Mouse (Mus musculus) E14TG2a.4 (cell line): ENCODE data around the gene Cdsn.
A peak's percentile ranks its signal among the peaks of the same experiment; 100 is the strongest.

Source experiments
- H3K27me3 ChIP-seq: 2 replicates; pipeline ENCODE4 v1.6.1; 2014; ENCODE audit warnings: low read length, control low read depth; ENCODE audit not compliant: insufficient read depth
- H3K36me3 ChIP-seq: 2 replicates; pipeline ENCODE4 v1.6.1; 2014; ENCODE audit warnings: low read length, control low read depth; ENCODE audit not compliant: insufficient read depth
- H3K4me1 ChIP-seq: replicated peaks from 2 replicates; pipeline ENCODE4 v1.6.1; 2014; ENCODE audit warnings: low read depth, low read length, control low read depth
- H3K4me3 ChIP-seq: replicated peaks from 2 replicates; pipeline ENCODE4 v1.5.1; 2014; ENCODE audit warnings: mild to moderate bottlenecking, low read length
- H3K9me3 ChIP-seq: 2 replicates; pipeline ENCODE4 v1.6.1; 2014; ENCODE audit warnings: low read length, control low read depth
- CTCF ChIP-seq: conservative IDR thresholded peaks from 2 replicates; pipeline ENCODE4 v1.5.1; 2014; ENCODE audit warnings: low read length
- NANOG ChIP-seq: IDR thresholded peaks from 2 replicates; pipeline ENCODE4 v1.6.1; 2014; ENCODE audit warnings: borderline replicate concordance, low read length, mixed read lengths
- POU5F1 ChIP-seq: IDR thresholded peaks from 2 replicates; pipeline ENCODE4 v1.6.1; 2014; ENCODE audit warnings: low read length, borderline replicate concordance

The Cdsn gene

DNA sequence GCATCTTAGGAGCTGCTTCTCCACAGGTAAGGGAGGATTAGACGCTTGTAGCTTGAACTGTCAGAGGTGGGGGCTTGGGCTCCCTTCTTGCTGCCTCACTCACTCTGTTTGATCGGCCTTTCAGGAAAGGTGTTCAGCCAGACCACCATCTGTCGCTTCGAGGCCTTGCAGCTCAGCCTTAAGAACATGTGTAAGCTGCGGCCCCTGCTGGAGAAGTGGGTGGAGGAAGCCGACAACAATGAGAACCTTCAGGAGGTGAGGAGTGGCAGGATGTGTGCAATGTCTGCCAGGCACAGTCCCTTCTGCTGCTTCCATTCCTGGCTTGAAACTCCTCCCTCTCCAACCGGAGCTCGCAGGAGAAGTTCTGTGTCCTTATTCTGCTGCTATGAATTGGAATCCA is 42.6 kb upstream of the Cdsn start:
- TF ChIP-seq NANOG = no peak
- peak; percentile 27; the same call in 1 of the 2 replicates for TF ChIP-seq CTCF
- no peak for TF ChIP-seq POU5F1
- no peaks in the 10 kb centered on the region for H3K27me3 ChIP-seq
- peaks cover 74% of the 10 kb centered on the region for H3K36me3 ChIP-seq
- H3K4me1 ChIP-seq = peaks cover 63% of the 10 kb centered on the region
- H3K4me3 ChIP-seq = peak overlapping the region; percentile 99
- H3K9me3 ChIP-seq = no peaks in the 10 kb centered on the region

DNA sequence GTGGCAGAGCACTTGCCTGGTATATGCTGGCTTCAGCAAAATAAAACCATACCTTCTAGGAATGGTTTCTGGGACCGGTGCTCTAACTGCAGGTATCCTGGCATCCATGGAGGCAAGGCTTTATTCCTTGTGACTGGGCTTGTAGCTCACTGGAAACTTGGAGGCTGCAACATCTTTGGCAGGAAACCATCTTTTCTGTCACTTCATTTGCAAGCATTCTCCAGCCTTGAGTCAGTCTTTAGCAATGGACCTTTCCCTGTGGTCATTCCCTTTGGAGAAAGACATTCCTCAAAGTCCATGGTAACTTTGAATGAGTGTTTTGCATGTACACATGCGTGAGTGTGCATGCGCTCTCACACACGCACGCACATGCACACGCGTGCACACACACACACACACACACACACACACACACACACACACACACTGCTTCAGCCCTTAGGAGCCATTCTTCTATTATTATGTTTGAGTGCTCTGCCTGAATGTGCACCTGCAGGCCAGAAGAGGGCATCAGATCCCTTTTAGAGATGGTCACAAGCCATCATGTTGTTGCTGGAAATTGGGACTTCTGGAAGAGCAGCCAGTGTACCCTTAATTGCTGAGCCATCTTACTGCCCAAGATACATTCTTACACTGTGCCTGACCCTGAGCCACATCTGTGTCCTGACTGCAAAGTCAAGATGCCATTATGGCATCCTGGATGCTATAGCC is 38.9 kb upstream of the Cdsn start:
- Histone ChIP-seq H3K4me1 (peaks cover 78% of the 10 kb centered on the region), H3K36me3 (peaks cover 76% of the 10 kb centered on the region), H3K27me3 (no peaks in the 10 kb centered on the region), H3K9me3 (no peaks in the 10 kb centered on the region), H3K4me3 (no peak overlapping the region)
- TF ChIP-seq POU5F1 = no peak
- TF ChIP-seq CTCF = peak; percentile 39

DNA sequence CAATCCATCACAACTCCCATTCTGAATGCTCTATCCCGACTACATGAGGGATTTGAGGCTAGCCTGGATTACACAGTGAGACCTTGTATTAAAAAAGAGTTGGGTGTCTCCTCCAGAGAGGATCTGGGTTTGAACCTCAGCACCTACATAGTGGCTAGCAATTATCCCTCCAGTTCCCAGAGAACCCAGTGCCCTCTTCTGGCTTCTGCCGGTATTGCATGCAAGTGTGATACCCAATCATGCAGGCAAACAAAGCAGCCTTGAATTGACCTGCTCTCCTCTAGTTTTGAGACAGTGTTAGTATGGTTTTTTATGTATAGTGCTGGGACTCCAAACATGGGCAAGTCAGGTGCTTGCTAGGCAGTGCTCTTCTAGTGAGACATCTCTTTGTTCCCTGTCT is 38.0 kb upstream of the Cdsn start:
- H3K27me3 ChIP-seq = no peaks in the 10 kb centered on the region
- no peaks in the 10 kb centered on the region for H3K9me3 ChIP-seq
- peaks cover 81% of the 10 kb centered on the region for H3K4me1 ChIP-seq
- peak overlapping the region; percentile 82; the same call in 1 of the 2 replicates for H3K4me3 ChIP-seq
- TF ChIP-seq NANOG (no peak), CTCF (peak; percentile 96), POU5F1 (no peak)
- H3K36me3 ChIP-seq = peaks cover 67% of the 10 kb centered on the region

DNA sequence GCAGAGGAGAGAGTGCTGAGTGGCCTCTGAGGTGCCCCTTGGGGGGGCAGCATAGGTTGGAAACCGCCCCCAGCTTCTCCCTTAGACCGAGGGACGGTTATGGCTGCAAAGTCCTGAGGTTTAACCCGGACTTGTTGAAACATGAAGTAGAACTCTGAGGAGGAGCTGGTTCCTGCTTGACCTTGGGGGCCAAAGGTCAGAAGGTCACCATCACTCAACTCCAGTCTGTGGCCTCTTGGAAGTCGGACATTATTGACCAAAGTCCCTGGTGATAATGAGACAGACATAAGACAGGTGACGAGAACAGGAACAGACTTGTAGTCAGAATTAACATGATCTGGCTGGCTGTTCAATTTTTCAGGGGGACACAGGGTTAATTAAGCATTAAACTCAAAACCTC is 37.2 kb upstream of the Cdsn start:
- H3K36me3 ChIP-seq = peaks cover 66% of the 10 kb centered on the region
- no peaks in the 10 kb centered on the region for H3K9me3 ChIP-seq
- TF ChIP-seq POU5F1 (no peak), CTCF (no peak), NANOG (no peak)
- peak overlapping the region; percentile 82 for H3K4me3 ChIP-seq
- no peaks in the 10 kb centered on the region for H3K27me3 ChIP-seq
- peaks cover 77% of the 10 kb centered on the region for H3K4me1 ChIP-seq

DNA sequence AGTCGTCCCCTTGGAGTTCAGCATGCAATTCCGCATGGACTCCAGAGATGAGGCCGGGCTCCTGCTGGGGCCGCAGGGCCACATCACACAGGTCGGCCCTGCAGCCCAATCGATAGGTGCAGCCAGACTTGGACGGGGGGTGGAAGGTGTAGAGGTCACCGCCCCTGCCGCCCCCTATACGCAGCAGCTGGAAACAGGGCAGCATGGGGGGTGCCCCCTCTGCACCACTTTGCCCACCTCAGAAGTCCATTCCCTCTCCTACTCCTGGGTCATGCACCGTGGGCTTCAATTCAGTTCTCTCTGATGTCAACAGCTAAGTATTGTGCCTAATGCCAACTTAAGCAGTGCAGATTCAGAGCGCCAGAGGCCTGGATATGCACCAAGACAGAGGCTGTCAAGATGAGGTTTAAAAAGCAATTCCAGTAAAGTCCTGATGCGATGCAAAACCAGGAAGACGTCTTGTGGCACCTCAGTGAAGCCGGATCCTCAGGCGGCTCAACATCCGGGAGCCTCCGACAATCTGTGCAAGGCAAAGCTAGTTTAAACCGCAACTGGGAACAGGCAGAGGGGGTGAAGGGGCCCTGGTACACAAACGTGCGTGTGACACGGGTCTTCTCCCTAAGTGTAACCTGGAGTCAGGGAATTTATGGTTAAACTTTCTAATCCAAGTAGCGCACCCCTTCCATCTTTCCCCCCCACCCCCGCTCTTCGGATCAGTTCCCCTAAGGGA is 35.9 kb upstream of the Cdsn start:
- peak overlapping the region; percentile 82 for H3K4me3 ChIP-seq
- no peaks in the 10 kb centered on the region for H3K9me3 ChIP-seq
- 0 out of 2 replicates have a peak, but pooled peaks cover 3% of the 10 kb centered on the region for H3K27me3 ChIP-seq
- H3K36me3 ChIP-seq = peaks cover 57% of the 10 kb centered on the region
- H3K4me1 ChIP-seq = peaks cover 83% of the 10 kb centered on the region
- no peak for TF ChIP-seq NANOG
- no peak for TF ChIP-seq CTCF
- no peak for TF ChIP-seq POU5F1

DNA sequence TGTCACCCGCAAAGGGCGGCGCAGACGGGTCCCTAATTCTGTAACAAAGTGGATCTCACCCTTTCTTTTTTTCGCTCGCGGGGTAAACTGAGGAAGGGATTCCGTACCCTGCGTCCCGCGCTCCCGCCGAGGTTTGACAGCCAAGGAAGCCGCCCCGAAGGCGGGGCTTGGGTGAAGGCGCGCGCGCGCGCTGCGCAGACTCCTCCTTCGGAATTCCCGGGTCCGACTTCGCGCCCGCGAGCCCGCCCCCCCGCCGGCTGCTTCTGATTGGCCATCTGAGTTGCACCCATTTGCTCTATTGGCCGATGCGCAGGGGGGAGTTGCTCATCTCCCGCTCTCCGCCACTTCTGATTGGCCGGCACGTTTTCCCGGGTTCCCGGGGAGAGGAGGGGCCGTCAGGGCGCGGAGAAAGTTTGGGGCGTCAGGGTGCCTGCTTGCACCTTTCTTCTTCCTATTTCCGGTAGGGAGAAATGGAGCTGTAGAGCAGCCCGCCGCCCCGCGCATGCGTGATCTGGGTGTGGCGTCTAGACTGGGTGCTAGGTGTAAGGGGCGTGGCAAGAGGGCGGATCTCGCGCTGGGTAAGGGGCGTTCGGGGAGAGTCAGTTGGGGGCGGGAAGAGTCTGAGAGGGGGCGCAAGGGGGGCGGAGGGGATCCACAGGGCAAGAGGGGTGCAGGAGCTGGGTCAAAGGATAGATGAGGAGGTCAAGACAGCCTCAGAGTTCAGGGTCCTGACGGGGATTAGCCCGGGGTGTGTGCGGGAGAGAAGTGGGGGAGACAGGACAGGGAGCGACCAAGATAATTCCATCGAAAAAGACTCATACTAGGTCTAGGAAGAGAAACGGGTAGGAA is 35.1 kb upstream of the Cdsn start, which contains the start of the genes Tcf19 and Cchcr1:
Tcf19 (minus strand) TSS at position 173 of the 849 bp plus-strand sequence.
Cchcr1 (plus strand) TSS at position 449 of the 849 bp plus-strand sequence.
- Histone ChIP-seq H3K4me1 (peaks cover 82% of the 10 kb centered on the region), H3K9me3 (no peaks in the 10 kb centered on the region), H3K36me3 (peaks cover 53% of the 10 kb centered on the region), H3K4me3 (peak within 1 kb of the TSS; percentile 82), H3K27me3 (0 out of 2 replicates have a peak, but pooled peaks cover 3% of the 10 kb centered on the region)
- TF ChIP-seq CTCF (no peak), NANOG (no peak), POU5F1 (no peak)

DNA sequence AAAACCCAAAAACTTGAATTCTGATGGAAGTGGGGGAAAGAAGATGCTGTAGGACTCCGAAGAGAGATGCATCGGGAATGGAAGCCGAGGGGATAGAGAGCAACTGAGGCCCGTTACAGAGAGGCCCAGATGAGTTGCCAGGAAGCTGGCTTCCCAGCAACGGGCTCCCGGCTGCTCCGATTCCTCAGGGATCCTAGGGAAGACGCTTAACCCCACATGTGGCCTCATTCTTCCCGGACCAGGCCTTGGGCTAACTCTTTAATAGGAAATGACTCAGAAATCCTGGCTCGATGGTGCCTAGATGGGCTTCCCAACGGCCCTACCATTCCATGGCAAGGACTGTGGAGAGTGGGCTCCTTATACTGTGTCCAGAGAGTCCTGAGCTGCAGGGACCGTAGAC is 34.4 kb upstream of the Cdsn start:
- H3K4me1 ChIP-seq = peaks cover 80% of the 10 kb centered on the region
- H3K4me3 ChIP-seq = peak overlapping the region; percentile 82
- TF ChIP-seq CTCF (no peak), NANOG (no peak), POU5F1 (no peak)
- peaks cover 48% of the 10 kb centered on the region for H3K36me3 ChIP-seq
- H3K27me3 ChIP-seq = 0 out of 2 replicates have a peak, but pooled peaks cover 3% of the 10 kb centered on the region
- no peaks in the 10 kb centered on the region for H3K9me3 ChIP-seq

DNA sequence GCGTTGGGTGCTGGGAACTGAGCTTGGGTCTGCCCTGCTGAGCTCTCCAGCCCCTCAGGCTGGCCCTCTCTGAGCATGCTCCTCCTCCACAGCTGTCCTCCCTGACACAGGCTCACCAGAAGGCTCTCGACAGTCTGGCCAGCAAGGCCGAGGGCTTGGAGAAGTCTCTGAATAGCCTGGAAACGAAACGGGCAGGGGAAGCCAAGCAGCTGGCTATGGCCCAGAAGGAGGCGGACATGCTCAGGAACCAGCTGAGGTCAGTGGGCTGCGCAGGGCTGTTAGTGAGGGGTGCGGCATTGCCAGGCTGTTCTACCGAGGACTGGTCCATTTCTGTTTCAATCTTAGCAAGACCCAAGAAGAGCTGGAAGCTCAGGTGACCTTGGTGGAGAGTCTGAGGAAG is 27.6 kb upstream of the Cdsn start:
- Histone ChIP-seq H3K9me3 (no peaks in the 10 kb centered on the region), H3K36me3 (peaks cover 54% of the 10 kb centered on the region), H3K4me1 (peaks cover 69% of the 10 kb centered on the region), H3K27me3 (0 out of 2 replicates have a peak, but pooled peaks cover 3% of the 10 kb centered on the region), H3K4me3 (no peak overlapping the region)
- TF ChIP-seq NANOG (no peak), POU5F1 (no peak), CTCF (no peak)
